Mouse (Mus musculus) adrenal gland, adult 8-10 months (tissue): Measurements from ENCODE around the gene Acvr2a. TPM values are rescaled to one million over a fixed set of nuclear protein-coding genes. Genes with fewer than 3 reads are reported as not detected.
"Not testable (repeated sequence)": the region's sequence is repeated elsewhere in the genome, so short reads cannot be mapped to it uniquely, and the experiment has no call there.

Experiments used
- DNase-seq: peaks from one replicate; pipeline ENCODE4 v3.0.0; 2022
- total RNA-seq, 4 experiments: library from RNA; stranded (reverse); gene quantifications; 2 replicates each; pipeline ENCODE4 v1.2.4; 2022

The Acvr2a gene
- 10 to 100 TPM; 16.6 to 18.5 (median 17.7) TPM for total RNA-seq

DNA sequence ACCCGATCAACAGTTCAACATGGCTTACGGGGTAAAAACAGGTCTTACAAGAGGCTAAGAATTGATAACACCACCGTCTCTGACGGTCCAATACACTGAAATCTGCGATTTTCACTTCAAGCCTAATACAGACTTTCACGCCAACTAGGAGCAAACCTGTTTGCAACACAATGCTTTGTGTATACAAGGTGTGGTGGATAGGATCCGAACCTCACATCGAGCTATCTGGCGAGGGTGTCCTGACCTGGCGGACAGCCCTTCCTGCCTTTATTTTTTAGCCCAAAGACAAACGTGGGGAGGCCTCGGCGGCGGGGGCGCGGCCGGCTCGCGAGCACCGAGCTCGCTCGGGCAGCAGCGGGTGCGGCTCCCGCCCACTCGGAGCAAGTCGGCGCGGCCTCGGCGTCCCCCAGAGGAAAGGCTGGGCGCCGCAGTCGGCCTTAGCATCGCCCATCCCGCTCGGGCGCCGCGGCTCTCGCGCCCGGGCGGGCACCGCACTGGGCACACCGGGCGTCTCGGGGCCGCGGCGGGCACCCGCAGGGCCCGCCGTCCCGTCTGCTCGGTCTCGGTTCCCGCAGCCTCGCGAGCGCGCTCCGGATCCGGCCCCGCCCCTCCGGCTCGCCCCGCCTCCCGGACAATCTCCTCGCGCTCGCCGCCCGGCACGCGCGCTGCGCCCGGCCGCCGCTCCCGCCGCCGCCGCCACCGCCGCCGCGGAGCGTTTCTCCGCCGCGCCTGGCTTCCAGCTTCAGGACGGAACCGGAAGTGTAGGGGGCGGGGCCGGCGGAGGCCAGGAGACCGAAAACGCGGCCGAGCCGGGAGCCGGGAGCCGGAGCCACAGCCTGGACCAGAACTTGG is at the start of gene Acvr2a:
TSS of gene Acvr2a (plus strand) at position 739 of the 852 bp plus-strand sequence.
- peak; percentile 88 for DNase-seq

DNA sequence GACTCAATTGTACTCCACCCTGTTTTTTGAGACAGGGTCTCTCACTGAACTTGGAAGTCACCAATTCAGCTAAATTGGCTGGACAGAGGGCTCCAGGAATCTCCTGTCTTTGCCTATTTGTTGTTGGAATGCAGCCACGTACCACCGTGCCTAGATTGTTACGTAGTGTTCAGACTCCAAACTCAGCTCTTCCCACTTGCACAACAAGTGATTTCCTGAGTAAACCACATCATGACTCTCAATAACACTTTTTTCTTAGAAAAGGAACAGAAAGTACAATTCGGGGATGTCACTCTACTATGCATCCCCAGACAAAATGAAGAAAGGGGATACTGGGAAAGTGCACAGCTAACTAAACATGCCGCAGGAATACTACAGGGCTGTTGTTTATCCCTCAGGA is 47.4 kb upstream of the Acvr2a start:
- no peak for DNase-seq

DNA sequence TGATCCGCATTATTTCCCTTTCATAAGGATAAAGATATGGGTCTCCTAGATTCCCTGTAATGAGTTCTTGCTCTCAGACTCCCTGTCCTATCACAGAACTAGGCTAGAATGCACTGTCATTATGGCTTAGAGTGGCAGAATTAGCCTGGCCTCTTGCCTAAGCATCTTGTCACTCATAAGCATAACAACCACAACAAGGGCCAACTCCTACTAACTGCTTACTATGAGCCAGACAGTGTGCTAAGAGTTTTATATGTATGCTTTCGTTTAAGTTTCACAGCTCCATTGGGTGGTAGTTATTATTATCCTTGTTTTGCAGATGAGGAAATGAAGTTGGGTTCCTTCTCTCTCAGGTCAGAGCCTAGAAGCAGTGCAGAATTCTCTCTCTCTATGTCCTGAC is 46.1 kb upstream of the Acvr2a start:
- no peak for DNase-seq

DNA sequence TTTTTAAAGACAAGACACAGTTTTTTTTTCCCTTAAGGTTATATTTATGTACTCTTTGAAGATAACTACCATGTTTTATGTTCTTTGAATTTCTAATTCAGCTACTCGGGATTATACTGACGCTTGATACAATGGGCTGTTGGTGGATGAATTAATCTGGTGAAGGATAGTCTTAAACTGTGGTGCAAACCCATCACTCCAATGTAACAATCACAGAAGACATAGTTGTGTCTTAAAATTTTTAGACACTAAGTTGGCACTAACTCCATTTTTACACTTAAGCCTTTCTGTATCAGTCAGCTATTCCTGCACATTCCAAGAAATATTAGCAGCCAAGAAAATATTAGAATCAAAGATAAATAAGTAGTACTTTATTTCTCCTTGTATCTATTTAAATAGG is 45.7 kb upstream of the Acvr2a start:
- DNase-seq: no peak

DNA sequence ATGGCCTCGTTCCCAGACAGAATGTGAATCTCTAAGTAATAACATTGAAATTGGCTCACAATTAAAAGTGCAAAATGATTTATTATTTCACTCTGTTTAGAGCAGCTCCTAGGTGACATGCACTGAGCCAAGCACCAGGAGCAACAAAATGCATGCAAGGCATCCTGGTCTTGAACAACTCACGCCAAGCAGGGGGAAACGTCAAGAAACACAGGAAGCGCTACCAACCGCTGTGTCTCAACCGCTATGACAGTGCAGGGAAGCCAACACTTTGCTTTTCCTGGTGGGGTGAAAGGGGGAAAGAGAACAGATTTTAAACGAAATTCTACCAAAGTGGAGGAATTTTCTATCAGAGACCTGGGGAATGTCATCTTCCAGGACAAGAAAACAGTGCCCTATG is 43.8 kb upstream of the Acvr2a start:
- no peak for DNase-seq

DNA sequence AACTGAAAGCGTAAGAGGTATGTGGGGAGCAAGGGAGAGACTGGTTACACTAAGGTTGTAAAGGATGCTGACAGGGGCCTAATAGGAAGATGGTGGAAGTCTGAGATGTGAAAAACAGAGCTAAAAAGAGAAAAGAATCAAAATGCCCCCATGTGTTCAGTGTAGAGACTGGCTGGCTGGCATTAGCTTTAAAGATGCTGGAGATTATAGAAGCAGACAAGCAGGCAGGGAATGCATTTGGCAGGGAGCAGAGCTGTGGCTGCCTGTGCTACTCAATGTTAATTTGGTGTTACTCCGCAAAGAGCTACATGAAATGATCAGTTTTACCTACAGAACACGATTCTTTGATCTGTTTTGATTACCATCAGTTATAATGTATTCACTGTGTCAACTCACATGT is 43.3 kb upstream of the Acvr2a start:
- DNase-seq: no peak

DNA sequence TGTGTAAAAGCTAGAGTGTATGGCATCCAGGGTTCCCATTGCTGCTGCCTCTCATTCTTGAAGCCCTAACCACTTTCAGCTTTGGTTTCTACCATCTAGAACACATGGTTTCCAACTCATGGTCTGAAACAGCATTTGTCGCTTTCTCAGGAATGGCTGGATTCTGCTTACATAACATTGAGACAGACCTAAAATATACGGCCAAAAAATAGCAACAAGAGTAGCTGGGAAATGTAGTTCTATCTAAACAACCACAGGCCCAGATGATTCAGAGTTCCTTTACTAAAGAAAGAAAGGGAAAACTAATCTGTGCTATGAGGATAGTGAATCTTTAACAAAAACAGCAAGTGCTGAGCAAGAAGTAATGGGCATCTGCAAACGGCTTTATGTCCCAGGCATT is 38.6 kb upstream of the Acvr2a start:
- no peak for DNase-seq

DNA sequence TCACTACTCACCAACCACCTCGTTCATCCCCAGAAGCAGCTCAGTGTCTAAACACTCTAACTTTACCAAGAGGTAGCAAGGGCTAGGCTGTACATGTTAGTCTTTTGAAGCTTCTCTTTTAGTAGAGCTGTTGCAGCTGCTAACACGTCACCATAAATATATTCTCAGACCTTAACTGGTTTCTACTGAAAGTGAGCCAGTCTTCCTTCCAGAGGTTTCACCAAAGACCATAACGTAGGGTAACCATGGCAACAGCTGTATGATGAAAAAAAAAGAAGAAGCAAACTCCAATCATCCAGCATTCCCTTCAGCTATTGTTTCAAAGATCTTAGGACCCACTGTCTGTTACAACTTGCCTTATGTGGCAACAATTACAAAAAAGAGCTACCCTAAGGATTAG is 25.0 kb upstream of the Acvr2a start:
- DNase-seq: no peak

DNA sequence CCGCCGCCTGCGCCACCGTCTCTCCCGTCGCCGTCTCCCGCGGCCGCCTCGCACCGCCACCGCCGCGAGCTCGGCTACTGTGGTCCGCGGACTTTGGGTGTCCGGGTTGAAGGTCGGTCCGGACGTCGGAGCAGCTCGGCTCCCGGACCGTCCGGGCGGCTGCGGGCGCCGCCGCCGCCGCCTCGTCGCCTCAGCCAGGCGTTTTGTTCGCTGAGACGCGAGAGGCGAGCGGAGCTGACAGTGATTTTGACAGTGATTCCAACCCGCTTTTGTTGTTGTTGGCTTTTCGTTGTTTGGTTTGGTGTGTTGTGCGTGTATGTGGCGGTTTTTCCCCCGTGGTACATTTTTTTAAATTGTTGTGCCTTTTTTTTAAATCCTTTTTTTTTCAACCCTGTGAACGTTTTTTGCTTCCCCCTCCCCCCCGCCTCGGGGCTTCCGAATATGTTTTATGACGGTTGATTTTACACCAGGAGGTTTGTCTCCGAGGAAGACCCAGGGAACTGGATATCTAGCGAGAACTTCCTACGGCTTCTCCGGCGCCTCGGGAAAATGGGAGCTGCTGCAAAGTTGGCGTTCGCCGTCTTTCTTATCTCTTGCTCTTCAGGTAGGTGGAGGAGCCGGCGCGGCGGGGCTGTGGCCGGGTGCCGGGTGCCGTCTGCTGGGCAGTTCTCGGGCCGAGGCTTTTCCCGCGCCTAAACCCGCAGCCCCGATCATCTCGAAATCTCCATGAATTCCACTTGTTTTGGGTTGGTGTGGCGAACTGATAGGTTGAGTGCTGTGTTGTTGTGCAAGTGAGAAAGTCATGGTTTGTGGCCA is 522 bp downstream of the Acvr2a start:
- DNase-seq: peak; percentile 28

DNA sequence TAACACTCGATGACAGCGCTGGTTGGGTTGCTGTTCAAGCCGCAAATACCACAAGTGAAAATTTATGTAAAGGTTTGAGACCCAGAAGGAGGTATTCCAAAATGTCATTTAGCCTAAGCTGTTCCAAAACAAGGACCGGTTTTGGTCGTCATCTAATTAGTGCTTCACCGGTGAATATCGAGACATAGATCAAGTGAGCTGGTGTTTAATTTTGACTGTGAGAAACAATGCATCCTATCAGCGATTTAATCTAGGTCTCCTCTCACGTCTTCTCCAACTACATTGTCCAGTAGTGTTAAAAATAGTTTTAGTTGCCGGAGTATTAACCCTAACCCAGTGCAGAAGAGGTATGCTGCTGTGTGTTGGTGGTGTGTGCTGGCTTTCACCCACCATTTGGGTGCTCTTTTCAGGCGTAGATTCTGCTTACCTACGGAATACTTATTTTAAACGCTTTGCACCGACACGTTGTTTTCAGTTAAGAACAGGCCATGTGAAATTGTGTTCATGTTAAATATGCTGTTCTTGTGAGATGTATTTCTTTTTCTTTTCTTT is 1.2 kb downstream of the Acvr2a start:
- DNase-seq: no peak

DNA sequence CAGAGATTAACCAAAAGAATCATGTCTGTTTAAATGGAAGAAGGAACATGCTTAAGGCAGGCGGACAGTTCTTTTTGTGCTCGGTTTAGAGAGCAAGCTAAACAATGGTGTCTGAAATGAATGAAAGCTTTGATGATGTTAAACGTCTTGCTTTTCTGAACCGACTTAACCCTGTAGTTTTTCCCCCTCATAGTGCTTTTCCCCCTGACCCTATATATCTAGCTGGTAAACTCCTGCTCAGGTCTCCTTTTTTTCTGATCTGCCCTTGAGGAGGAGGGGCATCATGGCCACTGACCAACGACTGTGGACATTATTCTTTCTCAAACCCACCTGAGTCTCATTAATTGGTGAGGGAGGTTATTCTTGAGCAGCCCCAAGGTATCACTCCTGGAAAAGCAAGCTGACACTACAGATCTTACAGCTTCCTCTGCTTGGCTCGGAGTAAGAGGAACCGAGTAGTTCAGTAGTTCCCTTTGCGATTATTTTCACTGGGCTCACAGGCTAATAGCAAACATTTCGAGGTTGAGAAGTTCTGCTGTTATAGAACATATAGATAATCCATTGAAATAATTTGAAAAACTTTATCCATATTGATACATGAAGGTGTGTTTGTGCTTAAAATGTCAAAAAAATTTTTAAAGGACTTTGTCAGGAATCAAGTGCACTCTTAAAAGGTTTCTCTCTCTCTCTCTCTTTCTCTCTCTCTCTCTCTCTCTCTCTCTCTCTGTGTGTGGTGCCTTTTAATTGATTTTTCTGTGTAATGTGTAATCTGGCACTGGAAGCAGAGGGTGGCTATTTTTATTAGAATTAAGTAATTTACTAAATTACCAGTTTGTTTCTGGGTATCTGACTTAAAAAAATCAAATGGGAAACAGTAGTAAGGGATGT is 2.5 kb downstream of the Acvr2a start:
- no peak for DNase-seq

DNA sequence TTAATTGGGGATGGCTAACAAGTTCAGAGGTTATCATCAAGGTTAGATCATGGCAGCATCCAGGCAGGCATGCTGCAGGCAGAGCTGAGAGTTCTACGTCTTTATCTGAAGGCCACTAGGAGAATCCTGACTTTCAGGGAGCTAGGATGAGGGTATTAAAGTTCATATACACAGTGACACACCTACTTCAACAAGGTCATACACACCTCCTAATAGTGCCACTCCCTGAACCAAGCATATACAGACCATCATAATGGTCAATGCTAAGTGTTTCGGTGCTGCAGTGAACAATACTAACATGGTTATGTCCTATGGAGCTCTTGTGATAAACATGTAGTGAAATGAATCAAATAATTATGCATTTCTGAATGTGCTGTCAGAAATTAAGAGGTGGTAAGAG is 12.0 kb downstream of the Acvr2a start:
- no peak for DNase-seq

DNA sequence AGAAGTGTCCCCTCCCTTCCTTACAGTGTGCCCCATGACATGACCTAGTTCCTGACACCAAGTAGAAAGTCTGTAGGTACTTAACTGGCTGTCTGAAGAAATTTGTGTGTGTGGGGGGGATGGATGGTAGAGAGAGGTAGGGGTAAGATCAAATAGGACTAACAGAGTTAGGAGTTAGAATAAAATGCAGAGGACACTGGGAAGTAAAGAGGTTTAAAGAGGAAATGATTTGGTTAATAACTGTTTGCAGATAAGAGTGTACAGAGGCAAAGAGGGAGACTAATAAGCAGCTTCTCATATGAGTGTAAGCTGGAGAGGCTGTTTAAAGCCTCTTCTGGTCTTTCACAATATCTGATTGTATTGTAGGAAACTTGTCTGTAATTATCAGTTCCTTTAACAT is 12.5 kb downstream of the Acvr2a start:
- no peak for DNase-seq

DNA sequence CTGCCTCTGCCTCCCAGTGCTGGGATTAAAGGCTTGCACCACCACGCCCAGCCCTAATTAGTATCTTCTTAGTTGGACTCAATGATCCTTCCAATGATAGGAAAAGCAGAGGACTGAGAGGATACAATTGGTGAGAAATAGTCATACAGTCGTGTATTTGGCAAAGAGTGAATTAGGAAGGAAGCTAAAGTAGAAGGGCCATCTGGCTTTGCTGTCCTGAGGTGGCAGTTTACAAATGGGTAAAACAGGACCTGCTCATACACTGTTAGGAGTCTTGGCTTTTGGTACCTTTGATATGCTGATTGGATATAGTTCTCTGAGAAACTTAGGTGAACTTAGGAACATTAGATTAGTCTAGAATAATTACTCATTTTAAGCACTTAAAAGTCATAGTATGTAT is 16.6 kb downstream of the Acvr2a start:
- no peak for DNase-seq

DNA sequence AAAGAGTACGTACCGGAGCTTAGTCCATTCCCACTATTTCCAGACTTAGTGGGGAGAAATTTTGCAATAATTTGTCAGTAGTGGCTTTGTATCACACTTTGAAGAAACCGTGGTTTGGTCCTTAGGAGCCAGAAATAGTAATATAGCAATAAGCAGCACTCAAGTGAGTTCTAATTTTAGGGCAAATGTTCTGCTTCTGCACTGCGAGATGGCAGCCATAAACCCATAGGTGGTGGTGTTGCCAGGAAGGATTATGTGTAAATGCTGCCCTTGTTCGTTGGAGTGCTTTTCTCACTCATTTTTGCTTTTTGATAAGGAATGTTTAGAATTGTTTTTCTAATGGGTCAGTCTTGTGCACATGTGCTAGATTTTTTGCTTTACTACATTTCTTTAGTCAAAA is 18.4 kb downstream of the Acvr2a start:
- DNase-seq: no peak

DNA sequence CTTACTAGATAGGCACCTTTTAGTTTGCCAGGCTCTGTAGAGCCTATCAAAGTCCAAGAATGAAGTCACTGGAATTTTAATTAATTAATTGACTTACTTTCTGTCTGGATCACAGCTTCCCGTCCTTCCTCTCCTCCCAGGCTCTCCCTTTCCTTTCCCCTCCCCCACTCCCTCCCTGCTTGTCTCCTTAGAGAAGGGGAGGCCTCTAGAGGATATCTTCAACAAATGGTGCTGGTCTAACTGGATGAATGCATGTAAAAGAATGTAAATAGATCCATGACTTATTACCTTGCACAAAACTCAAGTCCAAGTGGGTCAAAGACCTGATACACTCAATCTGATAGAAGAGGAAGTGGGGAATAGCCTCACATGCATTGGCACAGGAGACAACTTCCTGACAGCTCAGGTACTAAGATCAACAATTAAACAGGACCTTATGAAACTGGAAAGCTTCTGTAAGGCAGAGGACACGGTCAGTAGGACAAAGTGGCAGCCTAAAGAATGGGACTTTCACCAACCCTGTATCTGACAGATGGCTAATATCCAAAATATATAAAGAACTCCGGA is 20.1 kb downstream of the Acvr2a start:
- no peak for DNase-seq

DNA sequence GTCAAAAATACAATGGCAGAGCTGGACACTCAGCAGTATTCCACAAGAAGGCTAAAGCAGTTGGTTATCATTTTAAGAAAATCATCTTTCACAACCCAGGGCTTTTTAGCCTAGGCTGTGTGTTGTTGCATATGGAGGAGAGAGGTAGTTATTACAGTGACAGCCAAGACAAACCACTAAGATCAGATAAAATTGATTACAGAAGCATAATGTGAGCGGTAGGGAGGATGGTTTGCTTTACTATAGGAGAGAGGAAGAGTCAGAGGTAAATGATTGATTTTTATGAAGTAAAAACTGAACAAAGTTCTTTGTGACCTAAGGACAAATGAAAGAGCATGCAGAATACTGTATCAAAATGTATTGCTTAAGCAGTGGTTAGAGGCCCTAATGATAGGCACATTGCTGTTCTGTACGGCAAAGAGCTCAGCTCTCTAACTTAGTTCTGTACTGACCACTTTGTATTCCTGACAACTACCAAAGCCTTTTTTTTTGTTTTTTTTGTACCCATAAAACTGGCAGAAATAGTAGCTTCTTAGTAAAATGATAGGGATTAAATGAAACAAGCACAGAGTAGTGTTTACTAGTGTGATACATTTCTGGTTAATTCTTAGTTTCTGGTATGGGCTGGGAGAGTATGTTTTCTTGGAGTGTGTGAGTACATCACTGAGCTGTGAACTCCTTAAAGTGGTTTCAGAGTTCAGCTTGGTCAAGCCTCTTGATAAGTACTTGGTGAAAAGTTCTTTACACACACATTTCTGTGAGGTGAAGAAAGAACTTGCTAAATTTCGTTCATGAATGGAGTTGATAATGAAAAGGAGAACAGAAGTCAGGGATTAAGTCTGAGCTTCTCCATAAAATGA is 27.9 kb downstream of the Acvr2a start:
- no peak for DNase-seq

DNA sequence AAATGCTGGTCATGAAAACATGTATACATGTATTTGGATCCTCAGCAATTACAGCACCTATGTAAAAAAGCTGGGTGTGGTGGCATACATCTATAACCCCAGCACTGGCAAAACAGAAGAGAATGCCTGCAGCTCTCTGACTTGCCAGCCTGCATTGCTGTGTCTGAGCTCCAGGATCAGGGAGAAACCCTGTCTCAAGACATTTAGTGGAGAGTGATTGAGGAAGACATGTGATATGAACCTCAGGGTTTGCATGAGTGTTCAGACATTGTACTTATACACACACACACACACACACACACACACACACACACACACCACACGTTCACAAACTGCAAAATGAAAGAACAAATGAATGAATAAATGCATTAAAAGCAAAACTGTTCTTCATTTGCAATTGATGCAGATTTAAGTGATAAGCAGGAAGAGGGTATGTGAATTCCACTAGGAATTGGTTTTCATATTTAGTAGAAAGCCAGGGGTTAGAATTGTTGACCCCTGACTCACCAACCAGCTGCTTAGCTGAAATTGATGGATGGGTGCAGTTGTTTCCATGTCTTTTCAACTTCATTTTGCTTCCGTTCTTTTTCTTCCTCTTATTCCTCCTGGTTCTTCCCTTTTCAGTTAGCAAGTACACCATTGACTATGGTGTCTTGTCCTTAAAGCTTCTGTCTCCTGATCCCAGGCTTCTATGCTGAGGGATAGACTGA is 32.9 kb downstream of the Acvr2a start:
- DNase-seq: no peak

DNA sequence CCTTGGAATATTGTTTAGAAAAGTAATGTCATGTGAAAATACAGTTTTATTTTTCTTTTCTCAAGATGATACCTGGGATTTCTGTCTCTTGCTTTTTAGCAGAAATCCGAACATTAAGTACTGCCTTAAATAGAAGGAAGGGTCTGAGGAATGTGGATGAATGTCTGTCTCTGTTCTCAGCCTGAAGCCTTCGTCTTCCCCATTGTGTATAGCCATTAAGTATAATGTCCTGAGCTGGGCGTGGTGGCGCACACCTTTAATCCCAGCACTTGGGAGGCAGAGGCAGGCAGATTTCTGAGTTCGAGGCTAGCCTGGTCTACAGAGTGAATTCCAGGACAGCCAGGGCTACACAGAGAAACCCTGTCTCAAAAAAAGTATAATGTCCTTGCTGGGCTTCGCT is 51.7 kb downstream of the Acvr2a start:
- not testable (repeated sequence) for DNase-seq

DNA sequence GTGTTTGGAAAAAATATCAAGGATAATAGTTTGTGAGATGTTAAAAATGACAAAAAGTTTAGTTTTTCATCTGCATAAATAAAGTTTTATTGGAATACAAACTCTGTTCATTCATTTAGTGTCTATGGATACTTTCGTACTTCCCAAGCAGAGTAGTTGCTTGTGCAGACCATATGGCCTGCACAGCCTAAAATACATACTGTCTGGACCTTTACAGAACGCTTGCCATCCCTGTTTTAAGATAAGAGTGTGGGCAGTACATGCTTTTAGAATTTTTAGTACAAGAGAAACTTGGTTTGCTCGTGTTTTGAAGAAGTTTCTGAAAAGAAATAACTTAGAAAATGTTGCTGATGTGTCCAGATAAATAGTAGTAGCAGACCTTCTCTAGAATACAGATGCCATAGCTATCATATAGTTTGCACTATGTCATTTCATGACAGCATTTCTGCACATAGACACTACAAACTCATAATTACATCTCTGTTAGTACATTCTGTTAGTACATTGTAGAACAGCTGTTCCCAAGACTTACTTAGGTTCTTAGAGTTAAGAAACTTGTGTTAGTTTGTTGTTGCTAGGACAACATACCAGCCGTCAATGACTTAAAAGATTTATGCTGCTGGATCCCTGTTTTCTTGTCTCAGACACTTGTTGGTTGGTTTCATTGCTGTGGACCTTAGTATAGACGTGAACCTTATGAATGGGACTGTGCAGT is 54.4 kb downstream of the Acvr2a start:
- DNase-seq: no peak
